Mouse (Mus musculus): Measurements from ENCODE around the gene Slc27a1. TPM values are rescaled to one million over a fixed set of nuclear protein-coding genes. Genes with fewer than 3 reads are reported as not detected.
A peak's percentile ranks its signal among the peaks of the same experiment; 100 is the strongest.

Gene Slc27a1
- polyA plus RNA-seq, 1 experiment from 2014 or later, result 29.4 TPM

GRCm38 (mm10) chr8:71594324-71594722, 25.6 kb downstream of the Slc27a1 start:
- H3K9ac ChIP-seq (replicated peaks; ENCODE audit: low read depth, low read length), result 0 out of 2 replicates have a peak overlapping the region, but pooled peaks have one; percentile 6
- peaks cover 18% of the 10 kb centered on the region; the same call in 1 of the 2 replicates for H3K4me1 ChIP-seq (ENCODE audit: control insufficient read depth, insufficient read depth, low read length)
- no peak overlapping the region for H3K4me2 ChIP-seq (replicated peaks; ENCODE audit: low read depth, low read length)
- H3K27ac ChIP-seq (ENCODE audit: low read length), result no peak overlapping the region
- H3K36me3 ChIP-seq (ENCODE audit: control insufficient read depth, insufficient read depth, low read length), result peaks cover 6% of the 10 kb centered on the region
- H3K9me3 ChIP-seq (ENCODE audit: control insufficient read depth, low read depth, low read length), result no peaks in the 10 kb centered on the region
- no peak for ATAC-seq (ENCODE audit: insufficient number of reproducible peaks, insufficient read depth, low FRiP score, low read depth)
- H3K27me3 ChIP-seq (ENCODE audit: control insufficient read depth, insufficient read depth, low read length), result no peaks in the 10 kb centered on the region
- 87% methylated on average over 4 of the region's 4 CpGs for WGBS
- H3K4me3 ChIP-seq (ENCODE audit: low read depth, low read length), result no peak overlapping the region

- H3K4me1 ChIP-seq (ENCODE audit: control insufficient read depth, insufficient read depth, low read length), result peaks cover 16% of the 10 kb centered on the region; the same call in 1 of the 2 replicates
- H3K27ac ChIP-seq (ENCODE audit: low read length), result no peak overlapping the region
- H3K36me3 ChIP-seq (ENCODE audit: control insufficient read depth, insufficient read depth, low read length), result peaks cover 6% of the 10 kb centered on the region
- no peak overlapping the region for H3K4me3 ChIP-seq (ENCODE audit: low read depth, low read length)
- 11% methylated on average over 27 of the region's 27 CpGs for WGBS
- 0 out of 2 replicates have a peak, but pooled peaks have one; percentile 9 for ATAC-seq (ENCODE audit: insufficient number of reproducible peaks, insufficient read depth, low FRiP score, low read depth)
- no peaks in the 10 kb centered on the region for H3K9me3 ChIP-seq (ENCODE audit: control insufficient read depth, low read depth, low read length)
- H3K27me3 ChIP-seq (ENCODE audit: control insufficient read depth, insufficient read depth, low read length), result no peaks in the 10 kb centered on the region
- no peak overlapping the region for H3K4me2 ChIP-seq (replicated peaks; ENCODE audit: low read depth, low read length)
- H3K9ac ChIP-seq (replicated peaks; ENCODE audit: low read depth, low read length), result no peak overlapping the region
These were observed 27.2 kb downstream of the Slc27a1 start for GRCm38 (mm10) chr8:71595862-71596261.

- H3K4me1 ChIP-seq (ENCODE audit: control insufficient read depth, insufficient read depth, low read length), result peaks cover 12% of the 10 kb centered on the region; the same call in 1 of the 2 replicates
- 57% methylated on average over 6 of the region's 6 CpGs for WGBS
- H3K4me2 ChIP-seq (replicated peaks; ENCODE audit: low read depth, low read length), result no peak overlapping the region
- H3K27ac ChIP-seq (ENCODE audit: low read length), result no peak overlapping the region
- no peaks in the 10 kb centered on the region for H3K9me3 ChIP-seq (ENCODE audit: control insufficient read depth, low read depth, low read length)
- no peak for ATAC-seq (ENCODE audit: insufficient number of reproducible peaks, insufficient read depth, low FRiP score, low read depth)
- no peak overlapping the region; the same call in 1 of the 2 replicates for H3K9ac ChIP-seq (replicated peaks; ENCODE audit: low read depth, low read length)
- no peak overlapping the region for H3K4me3 ChIP-seq (ENCODE audit: low read depth, low read length)
- H3K36me3 ChIP-seq (ENCODE audit: control insufficient read depth, insufficient read depth, low read length), result peaks cover 6% of the 10 kb centered on the region
- H3K27me3 ChIP-seq (ENCODE audit: control insufficient read depth, insufficient read depth, low read length), result no peaks in the 10 kb centered on the region
These were observed 27.7 kb downstream of the Slc27a1 start for GRCm38 (mm10) chr8:71596384-71596783.

GRCm38 (mm10) chr8:71596798-71597197, 28.1 kb downstream of the Slc27a1 start:
- H3K4me1 ChIP-seq (ENCODE audit: control insufficient read depth, insufficient read depth, low read length), result peaks cover 12% of the 10 kb centered on the region; the same call in 1 of the 2 replicates
- no peak for ATAC-seq (ENCODE audit: insufficient number of reproducible peaks, insufficient read depth, low FRiP score, low read depth)
- H3K36me3 ChIP-seq (ENCODE audit: control insufficient read depth, insufficient read depth, low read length), result peaks cover 6% of the 10 kb centered on the region
- H3K4me2 ChIP-seq (replicated peaks; ENCODE audit: low read depth, low read length), result no peak overlapping the region
- no peaks in the 10 kb centered on the region for H3K9me3 ChIP-seq (ENCODE audit: control insufficient read depth, low read depth, low read length)
- H3K27ac ChIP-seq (ENCODE audit: low read length), result no peak overlapping the region
- H3K27me3 ChIP-seq (ENCODE audit: control insufficient read depth, insufficient read depth, low read length), result no peaks in the 10 kb centered on the region
- H3K9ac ChIP-seq (replicated peaks; ENCODE audit: low read depth, low read length), result no peak overlapping the region
- WGBS, result 75% methylated on average over 4 of the region's 4 CpGs
- H3K4me3 ChIP-seq (ENCODE audit: low read depth, low read length), result no peak overlapping the region

GRCm38 (mm10) chr8:71597451-71597850, 28.8 kb downstream of the Slc27a1 start, which contains the start of gene Fam129c:
Gene Fam129c, plus strand, starts transcription at chr8:71597648.
- H3K4me2 ChIP-seq (replicated peaks; ENCODE audit: low read depth, low read length), result no peak within 1 kb of the TSS
- peaks cover 6% of the 10 kb centered on the region for H3K36me3 ChIP-seq (ENCODE audit: control insufficient read depth, insufficient read depth, low read length)
- 89% methylated on average over 3 of the region's 3 CpGs for WGBS
- H3K4me1 ChIP-seq (ENCODE audit: control insufficient read depth, insufficient read depth, low read length), result peaks cover 18% of the 10 kb centered on the region
- H3K9ac ChIP-seq (replicated peaks; ENCODE audit: low read depth, low read length), result no peak within 1 kb of the TSS; the same call in 1 of the 2 replicates
- H3K27me3 ChIP-seq (ENCODE audit: control insufficient read depth, insufficient read depth, low read length), result 0 out of 2 replicates have a peak, but pooled peaks cover under 1% of the 10 kb centered on the region
- H3K9me3 ChIP-seq (ENCODE audit: control insufficient read depth, low read depth, low read length), result no peaks in the 10 kb centered on the region
- ATAC-seq (ENCODE audit: insufficient number of reproducible peaks, insufficient read depth, low FRiP score, low read depth), result no peak
- H3K27ac ChIP-seq (ENCODE audit: low read length), result no peak within 1 kb of the TSS
- H3K4me3 ChIP-seq (ENCODE audit: low read depth, low read length), result no peak within 1 kb of the TSS

GRCm38 (mm10) chr8:71598375-71598774, 29.7 kb downstream of the Slc27a1 start:
- peaks cover 6% of the 10 kb centered on the region for H3K36me3 ChIP-seq (ENCODE audit: control insufficient read depth, insufficient read depth, low read length)
- ATAC-seq (ENCODE audit: insufficient number of reproducible peaks, insufficient read depth, low FRiP score, low read depth), result no peak
- H3K4me3 ChIP-seq (ENCODE audit: low read depth, low read length), result no peak overlapping the region
- no peak overlapping the region for H3K9ac ChIP-seq (replicated peaks; ENCODE audit: low read depth, low read length)
- H3K4me1 ChIP-seq (ENCODE audit: control insufficient read depth, insufficient read depth, low read length), result peaks cover 15% of the 10 kb centered on the region
- H3K9me3 ChIP-seq (ENCODE audit: control insufficient read depth, low read depth, low read length), result no peaks in the 10 kb centered on the region
- no peak overlapping the region for H3K27ac ChIP-seq (ENCODE audit: low read length)
- 0 out of 2 replicates have a peak, but pooled peaks cover 2% of the 10 kb centered on the region for H3K27me3 ChIP-seq (ENCODE audit: control insufficient read depth, insufficient read depth, low read length)
- no peak overlapping the region for H3K4me2 ChIP-seq (replicated peaks; ENCODE audit: low read depth, low read length)

- no peaks in the 10 kb centered on the region for H3K9me3 ChIP-seq (ENCODE audit: control insufficient read depth, low read depth, low read length)
- no peak for ATAC-seq (ENCODE audit: insufficient number of reproducible peaks, insufficient read depth, low FRiP score, low read depth)
- WGBS, result 95% methylated on average over 5 of the region's 5 CpGs
- no peak overlapping the region for H3K4me2 ChIP-seq (replicated peaks; ENCODE audit: low read depth, low read length)
- H3K4me3 ChIP-seq (ENCODE audit: low read depth, low read length), result no peak overlapping the region
- no peak overlapping the region for H3K27ac ChIP-seq (ENCODE audit: low read length)
- H3K27me3 ChIP-seq (ENCODE audit: control insufficient read depth, insufficient read depth, low read length), result 0 out of 2 replicates have a peak, but pooled peaks cover 2% of the 10 kb centered on the region
- no peak overlapping the region for H3K9ac ChIP-seq (replicated peaks; ENCODE audit: low read depth, low read length)
- H3K4me1 ChIP-seq (ENCODE audit: control insufficient read depth, insufficient read depth, low read length), result peaks cover 14% of the 10 kb centered on the region
- H3K36me3 ChIP-seq (ENCODE audit: control insufficient read depth, insufficient read depth, low read length), result peaks cover 6% of the 10 kb centered on the region
These were observed 30.2 kb downstream of the Slc27a1 start for GRCm38 (mm10) chr8:71598841-71599240.

GRCm38 (mm10) chr8:71601939-71602665, 33.4 kb downstream of the Slc27a1 start:
- H3K4me2 ChIP-seq (replicated peaks; ENCODE audit: low read depth, low read length), result peak overlapping the region; percentile 73
- no peak overlapping the region for H3K27ac ChIP-seq (ENCODE audit: low read length)
- peak overlapping the region; percentile 36 for H3K4me3 ChIP-seq (ENCODE audit: low read depth, low read length)
- H3K4me1 ChIP-seq (ENCODE audit: control insufficient read depth, insufficient read depth, low read length), result peaks cover 16% of the 10 kb centered on the region
- WGBS, result 4% methylated on average over 65 of the region's 65 CpGs
- peak; percentile 1; the same call in 1 of the 2 replicates for ATAC-seq (ENCODE audit: insufficient number of reproducible peaks, insufficient read depth, low FRiP score, low read depth)
- H3K36me3 ChIP-seq (ENCODE audit: control insufficient read depth, insufficient read depth, low read length), result no peaks in the 10 kb centered on the region
- peak overlapping the region; percentile 25 for H3K9ac ChIP-seq (replicated peaks; ENCODE audit: low read depth, low read length)
- 0 out of 2 replicates have a peak, but pooled peaks cover 2% of the 10 kb centered on the region for H3K27me3 ChIP-seq (ENCODE audit: control insufficient read depth, insufficient read depth, low read length)
- H3K9me3 ChIP-seq (ENCODE audit: control insufficient read depth, low read depth, low read length), result no peaks in the 10 kb centered on the region
